Mouse (Mus musculus) ES-E14 (cell line): ENCODE measurements around the gene Lrp6. TPM values are rescaled to one million over a fixed set of nuclear protein-coding genes. Genes with fewer than 3 reads are reported as not detected.

ENCODE experiments used
- DNase-seq: peaks from one replicate; pipeline ENCODE4 v3.0.0-alpha.2; 2013; ENCODE audit warnings: low read depth, low spot score
- H3K27ac ChIP-seq: 2 replicates; pipeline ENCODE4 v1.5.1; 2012; ENCODE audit warnings: low read depth, mild to moderate bottlenecking, low read length, moderate library complexity, mixed read lengths; ENCODE audit not compliant: poor library complexity, insufficient read depth, severe bottlenecking
- H3K36me3 ChIP-seq: 2 replicates; pipeline ENCODE4 v1.6.1; 2012; ENCODE audit warnings: mild to moderate bottlenecking, low read length, moderate library complexity, mixed read lengths; ENCODE audit not compliant: control insufficient read depth, poor library complexity, insufficient read depth, severe bottlenecking
- H3K4me1 ChIP-seq, 2 experiments: fragments of 150-350 bp in 1 of 2; sonication (generic) in 1 of 2; 2 replicates each; pipeline ENCODE4 v1.6.1; 2012; ENCODE audit warnings: low read length in 2 of 2, mild to moderate bottlenecking in 1 of 2, mixed read lengths in 1 of 2; ENCODE audit not compliant: control insufficient read depth in 2 of 2, insufficient read depth in 2 of 2, poor library complexity in 1 of 2
- H3K4me3 ChIP-seq, 2 experiments: fragments of 150-350 bp in 1 of 2; sonication (generic) in 1 of 2; 2 replicates each; pipeline ENCODE4 v1.5.1; 2012; ENCODE audit warnings: low read length in 2 of 2, low read depth in 1 of 2, mild to moderate bottlenecking in 1 of 2, mixed read lengths in 1 of 2; ENCODE audit not compliant: insufficient read depth in 1 of 2, poor library complexity in 1 of 2, severe bottlenecking in 1 of 2
- H3K9ac ChIP-seq: 2 replicates; pipeline ENCODE4 v1.6.1; 2012; ENCODE audit warnings: low read depth, mild to moderate bottlenecking, low read length, mixed read lengths; ENCODE audit not compliant: poor library complexity, insufficient read depth, severe bottlenecking
- H3K9me3 ChIP-seq: fragments of 150-350 bp; sonication (generic); 2 replicates; pipeline ENCODE4 v1.6.1; 2012; ENCODE audit warnings: low read depth, mild to moderate bottlenecking, low read length; ENCODE audit not compliant: control insufficient read depth, insufficient read depth
- CHD2 ChIP-seq: IDR thresholded peaks from 2 replicates; pipeline ENCODE4 v1.6.1; 2014; ENCODE audit warnings: mild to moderate bottlenecking, low read depth, low read length, inconsistent platforms
- HCFC1 ChIP-seq: IDR thresholded peaks from 2 replicates; pipeline ENCODE4 v1.6.1; 2012; ENCODE audit warnings: low read length, inconsistent platforms, borderline replicate concordance; ENCODE audit not compliant: insufficient read depth
- MAFK ChIP-seq: IDR thresholded peaks from 2 replicates; pipeline ENCODE4 v1.6.1; 2014; ENCODE audit warnings: mild to moderate bottlenecking, low read depth, low read length, inconsistent platforms; ENCODE audit not compliant: insufficient read depth
- ZC3H11A ChIP-seq: IDR thresholded peaks from 2 replicates; pipeline ENCODE4 v1.6.1; 2012; ENCODE audit warnings: low read depth, mild to moderate bottlenecking, inconsistent platforms, low read length, borderline replicate concordance
- ZNF384 ChIP-seq: IDR thresholded peaks from 2 replicates; pipeline ENCODE4 v1.6.1; 2012; ENCODE audit warnings: low read depth, low read length, inconsistent platforms
- in situ Hi-C, 2 experiments: fragments of 600-800 bp; cut with MboI; formaldehyde crosslinking; loops; one replicate each; pipeline ENCODE4 v1.15.1; 2025; ENCODE audit warnings: low sequenced_read_pairs in 2 of 2, inconsistent platforms in 1 of 2; ENCODE audit not compliant: unreplicated experiment in 2 of 2
- total RNA-seq: library from RNA; depleted of rRNA; stranded (reverse); fragments of 300-350 nt; gene quantifications from 2 replicates; pipeline ENCODE4 v1.2.3, GENCODE M21; 2012

Gene Lrp6
- total RNA-seq, 1 experiment, result 46.8 TPM

- H3K9me3 ChIP-seq, result no peaks in the 10 kb centered on the region
- no peaks in the 10 kb centered on the region for H3K4me1 ChIP-seq
- peak; percentile 22 for DNase-seq
- H3K4me3 ChIP-seq, result no peak overlapping the region
- H3K9ac ChIP-seq, result no peak overlapping the region
- in situ Hi-C loops, result no loop called here
- H3K27ac ChIP-seq, result no peak overlapping the region
- no peak for TF ChIP-seq MAFK
- no peak for TF ChIP-seq HCFC1
- no peak for TF ChIP-seq ZNF384
- no peak for TF ChIP-seq CHD2
- no peak for TF ChIP-seq ZC3H11A
- peaks cover 5% of the 10 kb centered on the region for H3K36me3 ChIP-seq
Measured at GRCm38 (mm10) chr6:134489637-134490036, 77.1 kb downstream of the Lrp6 start.

- in situ Hi-C loops, result no loop called here
- Histone ChIP-seq H3K4me3 (no peak overlapping the region), H3K36me3 (peaks cover 5% of the 10 kb centered on the region), H3K9ac (no peak overlapping the region), H3K4me1 (no peaks in the 10 kb centered on the region), H3K27ac (no peak overlapping the region), H3K9me3 (no peaks in the 10 kb centered on the region)
- no peak for DNase-seq
- TF ChIP-seq ZNF384, result no peak
- TF ChIP-seq ZC3H11A, result no peak
- TF ChIP-seq MAFK, result no peak
Measured at GRCm38 (mm10) chr6:134489130-134489529, 77.6 kb downstream of the Lrp6 start.

- H3K9me3 ChIP-seq, result no peaks in the 10 kb centered on the region
- H3K4me3 ChIP-seq, result no peak overlapping the region
- peaks cover 5% of the 10 kb centered on the region for H3K36me3 ChIP-seq
- in situ Hi-C loops, result no loop called here
- no peak overlapping the region for H3K9ac ChIP-seq
- TF ChIP-seq ZNF384 (no peak), CHD2 (no peak)
- H3K4me1 ChIP-seq, result no peaks in the 10 kb centered on the region
- no peak for DNase-seq
- H3K27ac ChIP-seq, result no peak overlapping the region
Measured at GRCm38 (mm10) chr6:134486318-134486717, 80.4 kb downstream of the Lrp6 start.

GRCm38 (mm10) chr6:134479481-134479880, 87.3 kb downstream of the Lrp6 start:
- TF ChIP-seq ZNF384, result no peak
- no peak for TF ChIP-seq MAFK
- no peak for TF ChIP-seq HCFC1
- TF ChIP-seq ZC3H11A, result no peak
- no peak for TF ChIP-seq CHD2
- H3K9ac ChIP-seq, result no peak overlapping the region
- in situ Hi-C loops, result no loop called here
- DNase-seq, result no peak
- H3K27ac ChIP-seq, result no peak overlapping the region
- no peaks in the 10 kb centered on the region for H3K4me1 ChIP-seq
- peaks cover 8% of the 10 kb centered on the region for H3K36me3 ChIP-seq
- no peaks in the 10 kb centered on the region for H3K9me3 ChIP-seq
- H3K4me3 ChIP-seq, result no peak overlapping the region

- TF ChIP-seq MAFK (no peak), ZC3H11A (no peak), CHD2 (no peak), HCFC1 (no peak), ZNF384 (no peak)
- H3K9ac ChIP-seq, result no peak overlapping the region
- no peak overlapping the region for H3K4me3 ChIP-seq
- H3K9me3 ChIP-seq, result no peaks in the 10 kb centered on the region
- H3K36me3 ChIP-seq, result peaks cover 2% of the 10 kb centered on the region; the same call in 1 of the 2 replicates
- H3K27ac ChIP-seq, result no peak overlapping the region
- DNase-seq, result no peak
- in situ Hi-C loops, result no loop called here
- no peaks in the 10 kb centered on the region for H3K4me1 ChIP-seq
Measured at GRCm38 (mm10) chr6:134473143-134473561, 93.6 kb downstream of the Lrp6 start.
